Mouse (Mus musculus): ENCODE measurements around the gene Babam2.

The Babam2 gene

DNA sequence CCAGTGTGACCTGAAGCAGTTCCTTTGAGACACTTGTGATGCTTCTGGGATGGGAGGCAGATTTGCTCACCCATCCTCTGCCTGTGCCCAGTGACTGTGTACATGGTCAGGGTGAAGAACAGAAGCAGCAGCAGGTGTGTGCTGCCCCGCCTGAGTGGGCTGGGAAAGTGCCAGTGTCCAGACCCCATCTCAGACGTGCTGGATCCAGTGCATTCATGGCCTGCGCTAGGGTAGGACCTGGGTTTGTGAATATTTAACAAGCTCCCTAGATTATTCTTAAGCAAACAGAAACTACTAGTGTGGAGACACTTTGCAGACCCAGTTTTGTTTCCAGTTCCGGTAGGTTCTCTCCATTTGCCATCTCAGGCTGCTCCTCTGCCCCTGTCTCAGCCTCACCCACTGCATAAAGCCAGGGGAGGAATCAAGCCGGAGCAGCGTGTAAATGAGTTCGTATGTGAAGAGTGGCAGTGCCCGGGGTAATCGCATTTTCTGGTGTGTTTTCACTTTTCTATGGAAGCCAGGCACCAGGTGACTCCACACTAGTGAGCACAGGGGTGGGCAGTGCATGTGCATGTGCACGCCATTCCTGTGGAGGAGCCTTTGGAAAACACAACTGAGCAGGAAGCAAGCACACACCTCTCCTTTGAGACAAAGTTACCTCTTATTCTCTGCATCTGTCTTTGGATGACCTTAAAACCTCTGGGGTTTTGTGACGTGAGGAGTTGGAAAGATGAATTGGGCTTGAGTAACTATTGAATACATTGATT is 290.2 kb downstream of the Babam2 start:
- DNase-seq (ENCODE audit: low read depth), result no peak

DNA sequence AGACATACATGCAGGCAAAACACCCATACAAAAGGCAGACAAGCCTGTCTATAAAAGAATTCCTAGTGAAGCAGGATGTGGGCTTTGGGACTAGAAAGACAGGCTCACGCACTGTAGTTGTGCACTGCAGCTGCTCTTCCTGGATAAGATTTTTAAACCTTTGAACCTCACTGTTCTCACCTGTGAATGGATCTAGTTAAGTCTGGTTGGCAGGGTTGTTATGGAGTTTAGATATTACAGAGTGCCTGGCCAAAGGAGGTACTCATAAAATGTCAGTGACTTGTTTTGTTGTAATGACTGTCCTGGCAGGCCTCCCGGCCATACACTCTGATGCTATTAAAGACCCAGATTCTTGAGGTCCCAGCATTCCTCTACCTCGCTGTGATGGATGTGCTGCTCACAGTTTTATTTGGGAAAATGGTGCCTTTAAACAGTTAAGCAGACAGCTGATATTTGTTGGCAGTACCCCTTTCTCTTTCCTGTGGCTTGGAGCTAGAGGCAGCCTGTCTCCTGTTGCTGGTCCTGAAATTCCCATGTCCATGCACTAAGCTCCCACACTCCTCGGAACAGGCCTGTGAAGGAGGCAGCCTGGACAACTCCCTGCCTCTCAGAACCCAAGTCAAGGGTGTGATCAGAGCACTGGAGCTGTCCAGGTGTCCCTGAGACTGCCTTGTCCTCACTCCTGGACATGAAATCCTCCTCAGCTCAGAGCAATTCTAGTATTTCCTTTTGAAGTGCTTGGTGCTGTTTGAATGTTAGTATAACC is 299.9 kb downstream of the Babam2 start:
- no peak for DNase-seq (ENCODE audit: low read depth)

DNA sequence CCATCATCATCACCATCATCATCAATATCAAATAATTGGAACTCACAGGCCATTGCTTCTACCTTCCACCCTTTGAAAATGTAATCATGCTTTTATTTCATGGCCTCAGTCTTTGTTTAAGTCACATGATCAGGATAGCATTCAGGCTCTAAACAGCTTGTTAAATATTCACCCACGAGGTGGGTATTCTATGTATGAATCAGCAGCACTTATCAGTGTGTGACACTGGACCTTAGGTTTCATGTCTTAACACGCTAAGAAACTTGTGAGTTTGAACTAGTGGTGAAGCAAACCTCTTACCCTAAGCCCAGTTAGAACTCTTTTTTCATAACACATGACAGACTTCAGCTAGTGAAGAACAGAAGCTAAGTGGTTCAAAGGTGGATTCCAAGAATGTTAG is 301.3 kb downstream of the Babam2 start:
- DNase-seq (ENCODE audit: low read depth), result no peak

DNA sequence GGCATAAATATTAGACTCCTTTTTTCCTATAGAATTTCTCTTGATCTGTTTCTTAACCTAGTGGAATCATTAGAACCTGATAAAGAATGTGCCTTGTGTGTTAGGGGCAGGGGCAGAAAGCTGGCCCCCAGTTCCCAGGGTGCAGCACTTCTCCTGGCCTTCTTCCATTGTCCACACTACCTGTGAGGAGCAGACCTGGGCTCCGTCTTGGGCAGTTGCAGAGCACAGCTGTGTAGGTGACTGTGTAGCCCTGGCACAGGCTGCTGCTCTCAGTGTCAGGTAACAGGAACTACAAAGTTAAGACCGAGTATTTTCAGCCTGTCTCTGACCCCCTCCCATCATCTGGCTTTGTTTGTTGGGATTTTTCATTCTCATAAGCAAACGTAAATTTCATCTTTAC is 302.6 kb downstream of the Babam2 start:
- no peak for DNase-seq (ENCODE audit: low read depth)

DNA sequence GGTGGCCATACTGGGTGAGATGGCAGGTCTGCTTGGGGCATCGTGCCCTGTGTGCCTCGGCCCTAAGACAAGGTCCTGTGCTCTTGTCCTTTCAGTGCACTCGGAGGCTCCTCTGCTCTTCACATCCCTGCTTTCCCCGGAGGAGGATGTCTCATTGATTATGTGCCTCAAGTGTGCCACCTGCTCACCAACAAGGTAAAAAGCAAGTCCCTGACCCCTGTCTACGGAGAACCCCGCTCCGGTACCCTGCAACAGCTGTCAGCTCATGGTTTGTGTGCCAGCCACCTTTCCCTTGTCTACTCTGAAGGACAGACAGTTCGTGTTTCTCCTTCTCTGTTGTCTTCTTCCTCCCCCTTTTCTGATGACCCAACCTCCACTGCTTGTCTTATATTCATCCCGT is 303.8 kb downstream of the Babam2 start:
- no peak for DNase-seq (ENCODE audit: low read depth)

DNA sequence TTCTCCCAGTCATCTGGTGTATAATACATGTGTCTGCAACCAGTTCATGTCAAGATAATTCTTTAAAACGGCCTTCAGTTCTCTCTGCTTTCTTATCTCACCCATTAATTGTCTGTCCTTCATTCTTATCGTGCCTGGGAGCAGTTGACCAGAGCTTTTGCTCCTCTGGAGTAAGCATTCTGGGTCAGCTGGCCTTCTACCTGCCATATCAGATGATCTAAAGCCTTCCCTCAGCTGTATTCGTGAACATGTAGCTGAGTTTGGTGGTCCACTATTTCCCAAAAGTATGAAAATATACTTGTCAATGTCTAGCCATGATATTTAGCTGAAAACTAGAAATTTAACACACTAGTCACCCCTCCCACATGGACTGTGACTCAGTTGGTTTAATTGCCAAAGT is 304.3 kb downstream of the Babam2 start:
- no peak for DNase-seq (ENCODE audit: low read depth)

DNA sequence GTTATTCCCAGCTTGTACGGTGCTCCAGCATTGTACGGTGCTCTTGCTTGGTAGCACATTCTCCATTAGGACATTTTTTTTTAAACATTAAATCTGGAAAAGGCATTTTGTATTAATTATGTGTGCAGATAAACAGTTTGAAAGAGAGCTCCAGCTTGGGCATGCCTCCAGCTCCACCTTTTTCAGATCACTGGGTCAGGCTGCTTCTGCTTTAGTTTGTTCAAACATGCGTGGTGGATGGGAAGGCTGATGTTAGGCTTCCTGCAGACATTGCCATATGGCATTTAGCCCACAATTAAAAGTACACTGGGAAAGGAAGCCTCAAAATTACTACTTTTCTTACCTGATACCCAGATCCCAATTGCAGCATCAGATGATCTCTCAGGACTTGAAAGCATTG is 310.9 kb downstream of the Babam2 start:
- no peak for DNase-seq (ENCODE audit: low read depth)

DNA sequence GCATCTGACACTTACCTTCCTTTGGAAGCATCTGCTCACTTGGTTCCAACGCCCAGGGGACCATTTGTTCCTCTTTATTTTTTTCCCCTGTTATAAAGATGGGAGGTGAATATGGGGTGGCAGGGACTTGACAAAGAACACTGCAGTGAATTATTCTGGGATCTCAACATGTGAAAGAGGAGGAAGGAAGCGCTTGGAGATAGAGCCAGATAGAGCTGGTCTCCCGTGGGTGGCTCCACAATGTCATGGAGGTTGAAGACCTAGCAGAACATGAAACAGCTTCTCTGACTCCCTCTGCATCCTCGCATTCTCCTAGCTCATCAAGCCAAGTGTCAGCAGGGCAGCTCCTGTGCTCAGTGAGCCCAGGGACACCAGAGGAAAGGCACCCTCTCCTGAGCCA is 312.6 kb downstream of the Babam2 start:
- DNase-seq (ENCODE audit: low read depth), result no peak

DNA sequence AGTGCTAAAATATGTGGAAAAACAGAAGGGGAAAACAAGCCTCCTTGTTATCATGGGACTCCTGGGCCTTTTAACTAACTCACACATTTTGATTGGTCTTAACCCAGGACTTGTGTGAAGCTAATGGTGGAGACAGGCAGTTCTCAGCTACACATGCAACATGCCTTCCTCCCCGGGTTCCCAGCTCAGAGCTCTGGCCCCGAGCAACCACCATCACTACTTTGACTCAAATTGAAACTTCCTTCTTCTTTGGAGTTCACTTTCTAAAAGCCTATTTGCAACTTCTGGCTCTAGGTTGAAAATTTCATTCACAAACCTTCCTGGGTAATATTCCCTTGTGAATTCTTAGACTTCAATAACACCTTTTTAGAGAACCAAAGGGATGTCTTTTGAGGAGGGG is 315.6 kb downstream of the Babam2 start:
- no peak for DNase-seq (ENCODE audit: low read depth)

DNA sequence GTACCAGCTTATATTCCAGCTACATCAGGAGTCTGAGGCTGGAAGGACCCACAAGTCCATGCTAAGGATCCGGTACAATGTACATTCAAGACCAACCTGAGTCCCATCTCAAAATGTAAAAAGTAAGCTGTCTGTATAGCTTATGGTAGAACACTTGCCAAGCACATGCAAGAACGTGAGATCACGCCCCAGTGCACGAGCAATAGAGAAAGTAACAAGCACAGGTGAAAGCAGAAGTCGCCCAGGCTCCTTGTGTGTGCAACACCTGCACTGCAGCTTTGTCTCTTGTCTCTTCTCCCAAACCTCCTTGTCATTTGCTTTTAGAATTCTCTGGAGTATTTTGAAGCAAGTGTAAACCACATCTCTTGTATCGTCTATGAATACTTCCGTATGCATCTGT is 317.3 kb downstream of the Babam2 start:
- no peak for DNase-seq (ENCODE audit: low read depth)

DNA sequence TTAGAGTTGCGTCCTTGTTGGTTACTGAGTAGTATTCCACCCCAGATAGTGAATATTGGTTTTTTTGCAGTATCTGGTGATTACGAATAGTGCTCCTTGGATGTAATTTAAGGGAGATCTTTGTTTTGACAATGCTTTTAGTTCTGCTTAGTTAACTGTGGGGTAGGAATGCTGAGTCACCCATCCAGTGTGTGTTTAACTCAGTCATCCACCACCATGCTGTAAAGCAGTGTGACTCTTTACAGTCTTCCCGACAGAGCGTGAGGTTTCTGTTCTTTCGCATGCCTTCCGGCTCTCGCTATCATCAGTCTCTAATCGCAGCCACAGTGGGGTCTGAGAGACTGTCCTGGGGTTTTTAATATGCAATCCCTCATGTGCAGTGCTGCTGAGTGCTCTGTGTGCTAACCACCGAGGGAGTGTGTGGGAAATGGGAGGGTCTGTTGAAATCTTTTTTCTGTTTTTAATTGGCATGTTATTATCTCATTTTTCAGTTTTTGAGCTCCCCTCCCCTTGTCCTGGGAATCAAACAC is 318.5 kb downstream of the Babam2 start:
- DNase-seq (ENCODE audit: low read depth), result no peak

DNA sequence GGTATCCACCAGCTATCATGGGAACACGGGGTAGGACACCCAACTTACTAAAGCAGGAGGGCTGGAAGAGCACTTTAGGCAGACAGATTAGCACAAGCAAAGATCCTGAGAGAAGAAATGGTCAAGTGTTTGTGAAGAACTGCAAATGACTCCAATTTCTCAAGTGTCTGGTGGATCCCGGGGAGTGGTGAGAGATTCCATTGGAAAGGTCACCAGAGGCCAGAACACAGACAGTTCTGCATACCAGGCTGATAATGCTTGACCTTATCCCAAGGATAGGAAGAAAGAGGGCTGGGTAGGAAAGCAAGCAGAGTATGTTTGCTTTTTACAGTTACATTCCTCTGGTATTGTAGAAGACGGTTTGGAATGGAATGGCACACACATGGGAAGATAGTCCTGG is 320.2 kb downstream of the Babam2 start:
- no peak for DNase-seq (ENCODE audit: low read depth)

DNA sequence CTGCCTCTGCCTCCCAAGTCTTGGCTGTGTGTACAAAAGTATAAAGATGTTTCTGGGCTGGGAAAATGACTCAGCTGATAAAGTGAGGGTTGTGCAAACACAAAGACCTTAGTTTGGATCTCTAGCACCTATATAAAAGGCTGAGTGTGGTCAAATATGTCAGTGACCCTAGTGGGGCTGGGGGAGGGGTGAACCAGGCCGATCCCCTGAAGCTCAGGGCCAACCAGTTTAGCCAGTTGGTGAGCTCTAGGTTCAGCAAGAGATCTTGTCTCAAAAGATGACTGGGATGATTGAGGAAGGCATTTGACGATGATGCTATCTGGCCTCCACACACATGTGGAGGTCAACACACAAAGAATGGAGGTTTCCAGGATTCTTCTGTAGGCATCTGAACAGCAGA is 320.8 kb downstream of the Babam2 start:
- no peak for DNase-seq (ENCODE audit: low read depth)

DNA sequence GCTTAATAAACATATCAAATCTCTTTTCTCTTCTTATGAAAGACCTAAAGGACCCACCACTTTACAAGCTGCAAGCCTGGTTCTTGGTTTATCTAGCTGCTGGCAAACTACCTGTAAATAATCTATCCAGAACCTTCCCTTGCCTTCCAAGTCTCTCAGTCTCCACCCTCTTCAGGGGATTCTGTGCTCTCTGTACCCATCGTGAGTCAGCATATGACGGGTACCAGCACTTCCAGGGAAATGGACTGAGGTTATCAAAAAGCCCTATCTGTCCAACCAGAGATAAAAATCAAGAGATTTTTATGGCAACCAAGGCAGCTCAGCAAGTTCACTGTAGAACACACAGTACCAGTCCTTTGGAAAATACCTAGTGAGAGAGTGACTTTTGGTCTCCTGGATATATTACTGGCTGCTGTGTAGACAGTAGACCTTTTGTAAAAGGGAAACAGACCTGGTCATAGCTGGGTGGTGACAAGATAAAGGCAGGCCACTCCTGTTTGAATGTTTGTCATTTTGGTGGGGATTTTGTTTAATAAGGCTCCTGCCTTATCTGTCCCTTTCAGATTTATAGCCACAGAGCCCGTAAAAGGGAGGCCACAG is 332.4 kb downstream of the Babam2 start:
- no peak for DNase-seq (ENCODE audit: low read depth)

DNA sequence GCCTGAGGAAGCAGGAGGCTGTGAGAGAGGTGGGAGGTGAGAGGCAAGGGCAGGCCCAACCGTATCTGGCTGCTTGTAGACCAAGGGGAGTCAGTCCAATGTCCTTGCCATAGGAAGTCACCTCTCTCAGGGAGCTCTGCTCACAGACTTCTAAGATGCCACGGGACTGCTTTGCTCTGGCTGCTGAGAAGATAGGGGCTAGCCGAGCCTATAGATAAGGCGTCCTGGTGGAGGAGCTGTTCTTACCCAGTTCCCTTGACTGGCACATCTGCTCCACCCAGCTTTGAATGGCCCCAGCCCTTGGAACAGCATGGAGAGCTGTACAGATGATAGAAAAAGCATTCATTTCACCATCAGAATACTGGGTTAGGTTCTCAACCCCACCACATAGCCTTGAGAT is 335.7 kb downstream of the Babam2 start:
- no peak for DNase-seq (ENCODE audit: low read depth)

DNA sequence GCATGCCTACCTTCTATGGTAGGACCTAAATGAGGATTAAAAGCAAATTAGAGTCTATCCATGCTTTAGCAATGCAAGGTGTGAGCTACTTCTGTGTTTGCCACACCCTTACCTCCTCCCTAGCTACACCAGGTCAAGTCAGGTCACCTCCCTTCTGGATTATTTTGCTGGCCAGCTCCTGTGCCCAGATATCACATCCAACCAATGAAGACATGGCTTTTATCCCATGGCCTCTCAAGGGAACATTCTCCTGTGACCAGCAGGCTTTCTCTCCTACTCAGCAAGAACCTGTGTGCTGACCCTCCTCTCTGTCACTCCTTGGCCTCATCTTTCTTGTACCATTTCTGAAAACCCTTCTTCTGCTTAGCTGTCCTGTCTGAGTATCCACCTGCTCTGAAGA is 336.1 kb downstream of the Babam2 start:
- no peak for DNase-seq (ENCODE audit: low read depth)

DNA sequence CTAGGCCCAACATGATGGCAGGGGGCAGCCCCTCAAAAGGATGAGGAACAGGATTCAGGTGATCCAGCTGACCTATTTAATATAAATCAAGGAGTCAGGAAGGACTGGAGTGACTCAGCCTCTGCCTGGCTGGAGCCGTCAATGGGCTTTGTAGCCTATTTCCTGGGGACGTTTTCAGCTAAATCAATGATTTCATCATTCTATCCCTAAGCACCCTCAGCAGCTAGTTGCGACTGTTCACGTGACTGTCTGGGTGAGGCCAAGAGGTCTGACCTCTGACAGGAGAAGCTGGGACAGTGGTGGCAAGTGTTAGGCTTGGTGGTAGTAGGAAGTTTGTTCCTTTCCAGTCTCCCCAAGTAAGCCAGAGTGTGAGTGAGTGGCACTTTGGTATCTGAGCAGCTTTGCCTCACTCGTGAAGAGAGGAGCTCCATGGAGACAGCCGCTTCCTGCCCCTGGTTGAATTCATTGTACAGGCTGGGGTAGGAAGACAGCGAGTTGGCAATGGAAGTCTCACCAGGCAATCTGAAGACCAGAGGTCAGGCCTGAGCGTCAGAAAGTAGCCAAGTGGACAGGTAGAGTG is 337.1 kb downstream of the Babam2 start:
- no peak for DNase-seq (ENCODE audit: low read depth)

DNA sequence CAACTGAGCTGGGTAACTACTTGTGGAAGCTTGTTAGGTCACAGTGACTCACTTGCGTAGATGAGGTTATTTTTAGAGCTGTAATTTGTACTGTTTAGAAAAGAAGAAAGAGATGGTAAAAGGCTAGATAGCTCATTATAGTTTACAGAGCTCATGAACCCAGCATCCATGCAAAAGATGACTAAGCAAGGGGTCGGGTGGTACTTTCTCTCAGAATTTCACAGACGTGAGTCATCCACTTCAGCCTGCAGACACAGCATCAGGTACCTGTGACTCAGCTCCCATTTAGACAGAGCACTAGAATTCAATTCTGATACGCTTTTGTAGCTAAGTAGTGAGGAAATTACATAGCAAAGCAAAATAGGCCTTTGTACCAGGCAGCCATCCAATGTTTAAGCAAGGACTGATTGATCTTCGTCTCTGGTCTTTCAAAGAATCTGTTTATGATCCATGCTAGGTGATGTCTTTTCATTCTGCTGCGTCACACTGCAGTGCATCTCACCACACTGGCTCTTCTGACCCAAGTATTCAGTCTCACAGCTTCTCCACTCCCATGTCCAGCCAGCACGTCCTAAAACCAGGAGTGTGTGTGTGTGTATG is 338.3 kb downstream of the Babam2 start:
- no peak for DNase-seq (ENCODE audit: low read depth)

DNA sequence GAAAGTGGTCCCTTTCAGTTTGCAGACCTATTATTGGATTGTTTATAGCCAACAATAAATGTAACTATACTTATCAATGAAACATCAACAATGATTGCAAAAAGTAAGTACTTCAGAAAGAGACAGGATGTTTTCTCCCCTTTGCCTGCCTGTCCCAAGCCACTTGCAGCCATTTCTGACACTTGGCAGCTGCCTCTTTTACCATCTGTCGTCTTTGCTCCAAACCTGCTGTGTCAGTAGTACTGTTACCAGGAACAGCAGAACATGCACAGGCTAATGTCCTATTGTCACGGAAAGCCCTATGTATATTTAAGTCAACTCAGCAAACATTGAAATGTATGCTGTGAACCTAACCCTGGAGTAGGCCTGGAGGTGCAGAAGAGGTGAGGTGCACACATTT is 339.4 kb downstream of the Babam2 start:
- DNase-seq (ENCODE audit: low read depth), result no peak

DNA sequence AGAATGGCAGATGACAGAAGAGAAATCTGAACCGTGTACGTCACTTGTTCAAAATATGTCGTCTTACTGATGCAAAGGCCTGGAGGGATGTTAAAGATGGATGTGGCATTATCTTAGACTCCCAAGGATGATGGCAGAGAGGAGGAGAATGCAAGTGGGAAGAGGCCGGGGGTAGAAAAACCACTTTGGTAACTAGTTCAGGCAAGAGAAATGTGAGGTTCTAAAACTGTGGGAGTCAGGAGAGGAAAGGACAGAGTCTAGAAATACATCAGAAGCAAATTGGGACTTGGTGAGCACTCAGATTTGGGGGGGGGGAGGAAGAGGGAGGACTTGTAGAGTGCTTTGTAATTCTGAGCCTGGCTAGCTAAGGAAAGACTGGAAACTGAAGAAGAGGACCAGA is 340.1 kb downstream of the Babam2 start:
- no peak for DNase-seq (ENCODE audit: low read depth)

DNA sequence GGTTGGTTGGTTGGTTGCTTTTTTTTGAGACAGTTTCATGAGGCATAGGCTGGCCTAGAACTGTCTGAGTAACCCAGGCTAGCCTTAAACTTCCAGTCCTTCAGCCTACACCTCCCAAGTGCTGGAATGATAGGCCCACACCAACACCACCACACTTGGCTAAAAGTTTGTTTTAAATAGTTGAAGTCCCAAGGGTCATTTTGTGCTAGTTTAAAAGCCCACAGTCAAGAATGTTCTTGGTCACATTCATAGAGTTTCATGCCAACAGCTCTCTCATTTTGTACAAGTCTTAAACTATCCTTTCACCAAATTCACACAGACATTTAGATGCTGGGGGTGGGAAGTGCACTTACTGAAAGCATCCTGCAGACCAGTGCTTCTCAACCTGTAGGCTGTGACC is 341.5 kb downstream of the Babam2 start:
- no peak for DNase-seq (ENCODE audit: low read depth)

DNA sequence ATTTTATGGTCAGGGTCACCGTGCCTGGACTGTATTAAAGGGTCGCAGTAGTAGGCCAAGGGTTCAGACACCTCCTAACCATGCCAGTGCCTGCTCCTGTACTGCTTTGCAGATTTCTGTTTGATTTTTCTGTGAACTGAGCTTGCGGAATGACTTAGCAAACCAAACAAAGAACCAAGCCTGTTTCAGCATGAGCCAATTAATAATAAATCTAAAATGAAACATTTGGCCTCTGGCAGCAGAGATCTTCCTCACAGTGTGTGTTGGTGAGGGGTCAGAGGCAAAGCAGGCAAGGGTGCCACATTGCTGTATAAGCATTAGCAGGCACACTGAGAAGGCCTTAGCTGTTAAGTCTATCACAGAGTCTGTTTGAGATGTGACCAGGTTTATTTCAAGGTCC is 342.0 kb downstream of the Babam2 start:
- DNase-seq (ENCODE audit: low read depth), result no peak

All from naive thymus-derived CD4-positive, alpha-beta T cell, adult 2 months (primary cell).